ENCODE assay signal across 12 mouse cellular contexts in genomic region chr11:105333867-105334670, GRCm38 (mm10). TPM values are rescaled to one million over a fixed set of nuclear protein-coding genes. Genes with fewer than 3 reads are reported as not detected.
DNase-seq lines count a peak whose midpoint lies in the region; ATAC-seq and TF ChIP-seq lines count a peak whose summit lies in the region.
"Had no signal": no experiment of that assay in that cellular context is flagged by ENCODE, and none has a peak within 500 bp of the region (broad histone marks: within the 10 kb centered on the region; RNA-seq: fewer than 3 reads in every experiment).

No protein-coding gene starts in this region.

- no peak for TF ChIP-seq EP300 in stomach, postnatal 0 days (optimal IDR thresholded peaks at IDR 0.05)

- H3K27me3 ChIP-seq in forebrain, embryonic 13.5 days = no peaks in the 10 kb centered on the region
- no peaks in the 10 kb centered on the region for H3K27me3 ChIP-seq in forebrain, embryonic 12.5 days
- no peaks in the 10 kb centered on the region for H3K27me3 ChIP-seq in hindbrain, embryonic 13.5 days
- no peaks in the 10 kb centered on the region for H3K27me3 ChIP-seq in hindbrain, embryonic 11.5 days (ENCODE audit: control insufficient read depth, insufficient read depth, low read length)
- H3K27me3 ChIP-seq in midbrain, embryonic 10.5 days (ENCODE audit: low read depth, poor library complexity, severe bottlenecking) = no peaks in the 10 kb centered on the region
- no peaks in the 10 kb centered on the region for H3K27me3 ChIP-seq in midbrain, postnatal 0 days (ENCODE audit: insufficient read depth, low read length)
- no peaks in the 10 kb centered on the region for H3K27me3 ChIP-seq in stomach, postnatal 0 days (ENCODE audit: control insufficient read depth, insufficient read depth, low read length)
- H3K27me3 ChIP-seq: embryonic facial prominence, embryonic 13.5 days had no signal

- no peak overlapping the region for H3K4me2 ChIP-seq in forebrain, embryonic 13.5 days
- no peak overlapping the region for H3K4me2 ChIP-seq in forebrain, embryonic 12.5 days
- H3K4me2 ChIP-seq in hindbrain, embryonic 13.5 days = no peak overlapping the region
- no peak overlapping the region for H3K4me2 ChIP-seq in hindbrain, embryonic 11.5 days (replicated peaks; ENCODE audit: low read depth, low read length)
- H3K4me2 ChIP-seq in midbrain, postnatal 0 days (ENCODE audit: low read depth, low read length, poor library complexity, severe bottlenecking) = no peak overlapping the region
- H3K4me2 ChIP-seq in stomach, postnatal 0 days (replicated peaks; ENCODE audit: low read depth) = no peak overlapping the region
- H3K4me2 ChIP-seq: embryonic facial prominence, embryonic 13.5 days had no signal

- TF ChIP-seq CTCF in midbrain, postnatal 0 days (IDR thresholded peaks at IDR 0.05) = no peak
- TF ChIP-seq CTCF in stomach, postnatal 0 days (IDR thresholded peaks at IDR 0.05; ENCODE audit: low read depth) = no peak

- H3K9me3 ChIP-seq in forebrain, embryonic 13.5 days (replicated peaks) = no peaks in the 10 kb centered on the region
- no peaks in the 10 kb centered on the region for H3K9me3 ChIP-seq in forebrain, embryonic 12.5 days
- H3K9me3 ChIP-seq in hindbrain, embryonic 13.5 days = no peaks in the 10 kb centered on the region
- H3K9me3 ChIP-seq in hindbrain, embryonic 11.5 days (ENCODE audit: control insufficient read depth, low read length) = no peaks in the 10 kb centered on the region
- no peaks in the 10 kb centered on the region for H3K9me3 ChIP-seq in midbrain, embryonic 10.5 days (replicated peaks)
- no peaks in the 10 kb centered on the region for H3K9me3 ChIP-seq in midbrain, postnatal 0 days (ENCODE audit: low read length)
- no peaks in the 10 kb centered on the region for H3K9me3 ChIP-seq in stomach, postnatal 0 days (ENCODE audit: control insufficient read depth, low read length)
- H3K9me3 ChIP-seq: embryonic facial prominence, embryonic 13.5 days had no signal

- H3K27ac ChIP-seq in forebrain, embryonic 13.5 days = peak overlapping the region; percentile 59
- H3K27ac ChIP-seq in forebrain, embryonic 12.5 days = no peak overlapping the region
- H3K27ac ChIP-seq in hindbrain, embryonic 13.5 days = no peak overlapping the region
- H3K27ac ChIP-seq in hindbrain, embryonic 11.5 days (ENCODE audit: low read depth, low read length) = no peak overlapping the region
- 0 out of 2 replicates have a peak overlapping the region, but pooled peaks have one; percentile 6 for H3K27ac ChIP-seq in midbrain, embryonic 10.5 days (replicated peaks)
- no peak overlapping the region for H3K27ac ChIP-seq in midbrain, postnatal 0 days (ENCODE audit: low read depth, low read length)
- H3K27ac ChIP-seq in stomach, postnatal 0 days (replicated peaks) = no peak overlapping the region
- H3K27ac ChIP-seq: embryonic facial prominence, embryonic 13.5 days; macrophage had no signal

- no peaks in the 10 kb centered on the region for H3K36me3 ChIP-seq in forebrain, embryonic 13.5 days (ENCODE audit: poor library complexity, severe bottlenecking)
- H3K36me3 ChIP-seq in forebrain, embryonic 12.5 days (replicated peaks) = 0 out of 2 replicates have a peak, but pooled peaks cover 10% of the 10 kb centered on the region
- no peaks in the 10 kb centered on the region for H3K36me3 ChIP-seq in hindbrain, embryonic 13.5 days
- H3K36me3 ChIP-seq in hindbrain, embryonic 11.5 days (ENCODE audit: control insufficient read depth, insufficient read depth, low read length) = no peaks in the 10 kb centered on the region
- peaks cover 31% of the 10 kb centered on the region for H3K36me3 ChIP-seq in midbrain, embryonic 10.5 days
- H3K36me3 ChIP-seq in midbrain, postnatal 0 days (ENCODE audit: insufficient read depth, low read length) = no peaks in the 10 kb centered on the region
- no peaks in the 10 kb centered on the region for H3K36me3 ChIP-seq in stomach, postnatal 0 days (ENCODE audit: control insufficient read depth, insufficient read depth, low read length)

- no peak overlapping the region for H3K4me3 ChIP-seq in forebrain, embryonic 13.5 days
- H3K4me3 ChIP-seq in forebrain, embryonic 12.5 days (replicated peaks) = no peak overlapping the region
- no peak overlapping the region for H3K4me3 ChIP-seq in hindbrain, embryonic 13.5 days
- H3K4me3 ChIP-seq in hindbrain, embryonic 11.5 days (ENCODE audit: low read depth, low read length) = no peak overlapping the region
- H3K4me3 ChIP-seq in midbrain, embryonic 10.5 days = no peak overlapping the region
- no peak overlapping the region for H3K4me3 ChIP-seq in midbrain, postnatal 0 days (ENCODE audit: low read depth, low read length)
- H3K4me3 ChIP-seq in stomach, postnatal 0 days (ENCODE audit: low read depth, low read length) = no peak overlapping the region
- H3K4me3 ChIP-seq: embryonic facial prominence, embryonic 13.5 days had no signal

- H3K9ac ChIP-seq in forebrain, embryonic 13.5 days = no peak overlapping the region
- H3K9ac ChIP-seq in forebrain, embryonic 12.5 days = no peak overlapping the region
- no peak overlapping the region for H3K9ac ChIP-seq in hindbrain, embryonic 13.5 days
- H3K9ac ChIP-seq in hindbrain, embryonic 11.5 days (ENCODE audit: low read depth, low read length) = no peak overlapping the region
- H3K9ac ChIP-seq in midbrain, postnatal 0 days (replicated peaks; ENCODE audit: low read length, poor library complexity, severe bottlenecking) = no peak overlapping the region
- no peak overlapping the region for H3K9ac ChIP-seq in stomach, postnatal 0 days (ENCODE audit: low read length)
- H3K9ac ChIP-seq: embryonic facial prominence, embryonic 13.5 days had no signal

- no peak for DNase-seq in hindbrain, embryonic 11.5 days (ENCODE audit: low spot score)
- DNase-seq in midbrain, embryonic 10.5 days (ENCODE audit: low spot score) = no peak
- no peak for DNase-seq in midbrain, postnatal 0 days (ENCODE audit: low spot score)
- no peak for DNase-seq in stomach, postnatal 0 days (ENCODE audit: low spot score)
- DNase-seq: cerebellum, adult 2 months; right cerebral cortex, postnatal 14 days had no signal

- ATAC-seq in forebrain, embryonic 13.5 days = no peak
- ATAC-seq in forebrain, embryonic 12.5 days (ENCODE audit: low FRiP score) = no peak
- peak; percentile 47; the same call in 1 of the 2 replicates for ATAC-seq in hindbrain, embryonic 13.5 days (ENCODE audit: low FRiP score)
- ATAC-seq in hindbrain, embryonic 11.5 days (ENCODE audit: low FRiP score) = no peak
- no peak for ATAC-seq in midbrain, postnatal 0 days (ENCODE audit: low FRiP score)
- peak; percentile 24 for ATAC-seq in stomach, postnatal 0 days (ENCODE audit: low FRiP score, low TSS enrichment)
- ATAC-seq in granulocyte monocyte progenitor cell, adult 5-6 weeks (replicated peaks; ENCODE audit: poor library complexity, severe bottlenecking) = no peak

- WGBS in forebrain, embryonic 13.5 days = 42% methylated on average over 8 of the region's 8 CpGs
- WGBS in forebrain, embryonic 12.5 days = 62% methylated on average over 8 of the region's 8 CpGs
- WGBS in hindbrain, embryonic 13.5 days = 66% methylated on average over 8 of the region's 8 CpGs
- 77% methylated on average over 8 of the region's 8 CpGs for WGBS in hindbrain, embryonic 11.5 days
- 73% methylated on average over 8 of the region's 8 CpGs for WGBS in midbrain, embryonic 10.5 days
- WGBS in midbrain, postnatal 0 days = 53% methylated on average over 8 of the region's 8 CpGs
- 33% methylated on average over 8 of the region's 8 CpGs for WGBS in stomach, postnatal 0 days

- H3K4me1 ChIP-seq in forebrain, embryonic 13.5 days = peaks cover 18% of the 10 kb centered on the region
- 0 out of 2 replicates have a peak, but pooled peaks cover 5% of the 10 kb centered on the region for H3K4me1 ChIP-seq in forebrain, embryonic 12.5 days
- H3K4me1 ChIP-seq in hindbrain, embryonic 13.5 days (replicated peaks) = peaks cover 22% of the 10 kb centered on the region
- H3K4me1 ChIP-seq in hindbrain, embryonic 11.5 days (replicated peaks; ENCODE audit: control insufficient read depth, insufficient read depth, low read length) = no peaks in the 10 kb centered on the region
- H3K4me1 ChIP-seq in midbrain, embryonic 10.5 days = peaks cover 7% of the 10 kb centered on the region; the same call in 1 of the 2 replicates
- H3K4me1 ChIP-seq in midbrain, postnatal 0 days (ENCODE audit: insufficient read depth, low read length) = no peaks in the 10 kb centered on the region
- no peaks in the 10 kb centered on the region for H3K4me1 ChIP-seq in stomach, postnatal 0 days (replicated peaks; ENCODE audit: control insufficient read depth, insufficient read depth)

RNA-seq across cellular contexts. Expression of gene Mrc2, which starts 41.6 kb away (rescaled TPM):
- polyA plus RNA-seq in forebrain, embryonic 13.5 days (2015; fragmentation: Nextera tagmentation; extraction: Ambion mirVana) = 4.5 and 6.3 TPM in 2 replicates
- polyA plus RNA-seq in forebrain, embryonic 12.5 days (2016; fragmentation: Nextera tagmentation; extraction: Ambion mirVana) = 14.9 and 15.1 TPM in 2 replicates
- 5.3 and 5.5 TPM in 2 replicates for polyA plus RNA-seq in hindbrain, embryonic 13.5 days (2015; fragmentation: Nextera tagmentation; extraction: Ambion mirVana)
- 6.6 and 7.2 TPM in 2 replicates for polyA plus RNA-seq in hindbrain, embryonic 11.5 days (2014; fragmentation: Nextera tagmentation; extraction: Ambion mirVana)
- 16.5 and 16.9 TPM in 2 replicates for polyA plus RNA-seq in midbrain, embryonic 10.5 days (2016; fragmentation: Nextera tagmentation; extraction: Ambion mirVana)
- 16.8 and 20.5 TPM in 2 replicates for total RNA-seq in midbrain, postnatal 0 days (2014; rRNA removed)
- 3.4 TPM in 2 replicates for polyA plus RNA-seq in midbrain, postnatal 0 days (2015; fragmentation: Nextera tagmentation; extraction: Ambion mirVana)
- polyA plus RNA-seq in stomach, postnatal 0 days (2015; fragmentation: Nextera tagmentation; extraction: Ambion mirVana) = 2.9 and 3.7 TPM in 2 replicates
- not detected in 2 replicates for total RNA-seq in granulocyte monocyte progenitor cell, adult 5-6 weeks (2014; fragmentation: Nextera tagmentation)
- total RNA-seq in granulocyte monocyte progenitor cell, adult 5-6 weeks (2017) = not detected in 2 replicates
- polyA plus RNA-seq: macrophage had no signal

Comparison
In these comparisons a context has a peak if more than half of its experiments do, and no peak if none do; other contexts are left out.
1. ATAC-seq: peak in hindbrain, embryonic 13.5 days (single experiment) and stomach, postnatal 0 days (single experiment); none in forebrain, embryonic 13.5 days (single experiment), forebrain, embryonic 12.5 days (single experiment), hindbrain, embryonic 11.5 days (single experiment), midbrain, postnatal 0 days (single experiment) and granulocyte monocyte progenitor cell, adult 5-6 weeks (single experiment).
2. H3K27ac ChIP-seq: peak in forebrain, embryonic 13.5 days (single experiment) and midbrain, embryonic 10.5 days (single experiment); none in forebrain, embryonic 12.5 days (single experiment), hindbrain, embryonic 13.5 days (single experiment), hindbrain, embryonic 11.5 days (single experiment), midbrain, postnatal 0 days (single experiment) and stomach, postnatal 0 days (single experiment).